Mouse (Mus musculus) thymus, postnatal 10 days (tissue): ENCODE data around the gene 3425401B19Rik.

Experiments used
- DNase-seq, 2 experiments: peaks; one replicate each; pipeline ENCODE4 v3.0.0; 2021; ENCODE audit warnings: low spot score in 2 of 2

The 3425401B19Rik gene

DNA sequence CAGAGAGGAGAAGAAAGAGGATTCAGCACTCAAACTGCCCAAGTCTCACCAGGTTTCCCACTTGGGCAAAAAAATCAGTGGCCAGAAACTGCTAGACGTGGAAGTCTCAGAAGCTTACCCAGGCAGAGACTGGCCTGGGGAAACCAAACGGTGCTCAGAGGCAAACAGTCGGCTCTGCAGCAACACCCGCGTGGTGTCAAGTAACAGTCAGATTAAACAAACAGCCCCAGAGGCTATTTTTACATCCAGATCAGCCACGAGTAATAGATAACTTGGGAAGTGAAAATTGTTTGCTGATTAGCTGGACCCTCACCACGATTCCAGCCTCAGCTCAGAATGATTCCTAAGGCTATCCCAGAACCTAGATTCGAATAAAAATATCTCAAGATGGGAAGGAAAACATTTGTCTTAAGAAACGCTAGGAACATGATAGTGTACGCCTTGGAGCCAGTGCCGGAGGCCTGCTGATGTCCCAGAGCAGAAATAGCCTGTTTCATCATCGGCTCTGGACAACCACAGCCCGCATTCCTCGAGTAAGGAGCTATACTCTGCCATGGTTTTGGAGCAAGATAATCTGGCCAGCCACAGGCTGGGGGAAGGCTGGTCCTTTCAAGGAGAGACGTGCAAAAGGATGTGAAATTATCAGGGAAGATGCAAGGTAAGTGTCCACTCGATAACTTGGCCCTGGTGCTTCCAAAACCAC lies at the start of gene 3425401B19Rik:
Gene 3425401B19Rik (minus strand): TSS at position 170 of the 703 bp plus-strand sequence.
- no peak for DNase-seq

DNA sequence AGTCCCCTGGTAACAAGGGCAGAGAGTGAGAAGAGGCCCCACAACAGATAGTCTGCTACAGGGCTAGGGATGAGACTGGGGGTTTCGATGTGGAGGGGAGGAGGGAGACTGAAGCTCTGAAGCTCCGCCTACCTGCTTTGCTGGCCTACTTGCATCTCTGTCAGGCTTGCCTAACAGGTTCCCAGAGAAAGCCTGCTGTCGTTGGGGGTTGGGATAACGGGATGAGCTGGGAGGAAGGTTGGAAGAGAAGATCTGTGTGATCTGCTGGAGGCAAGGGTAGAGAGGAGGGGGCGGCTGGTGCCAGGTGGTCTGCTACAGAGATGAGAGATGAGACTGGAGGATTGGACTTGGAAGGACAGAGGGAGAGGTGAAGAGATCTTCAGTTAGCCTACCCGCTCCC lies 47.9 kb upstream of the 3425401B19Rik start:
- no peak for DNase-seq

DNA sequence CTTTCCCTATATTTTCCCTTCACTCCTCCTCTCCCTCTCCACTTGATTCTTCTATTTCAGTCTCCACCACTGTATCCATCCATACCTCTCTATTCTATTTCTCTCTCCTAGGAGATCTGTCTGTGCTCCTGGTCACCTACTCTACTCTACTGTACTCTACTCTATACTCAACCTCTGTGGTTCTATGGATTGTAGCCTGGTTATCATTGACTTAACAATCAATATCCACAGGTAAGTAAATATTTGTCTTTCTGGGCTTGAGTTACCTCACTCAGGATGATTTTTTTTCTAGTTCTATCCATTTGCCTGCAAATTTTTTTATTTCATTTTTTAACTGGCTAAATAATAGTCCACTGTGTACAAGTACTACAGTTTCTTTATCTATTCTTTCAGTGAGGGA lies 41.8 kb upstream of the 3425401B19Rik start:
- DNase-seq, result no peak

DNA sequence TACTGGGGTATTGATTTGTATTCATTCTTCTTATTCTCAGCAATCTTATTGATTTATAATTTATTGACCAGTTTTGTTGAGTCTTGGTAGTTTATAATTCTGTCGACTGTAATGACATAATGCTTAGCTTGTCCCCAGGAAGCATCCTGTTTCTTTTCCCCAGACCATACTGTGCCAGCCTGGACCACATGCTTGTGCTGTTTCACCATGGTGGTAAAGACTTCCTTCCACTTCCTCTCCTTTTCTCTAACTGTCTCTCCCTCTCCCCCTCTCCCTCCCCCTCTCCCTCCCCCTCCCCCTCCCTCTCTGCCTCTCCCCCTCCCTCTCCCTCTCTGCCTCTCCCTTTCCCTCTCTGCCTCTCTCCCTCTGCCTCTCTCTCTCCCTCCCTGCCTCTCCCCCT lies 36.4 kb upstream of the 3425401B19Rik start:
- no peak for DNase-seq

DNA sequence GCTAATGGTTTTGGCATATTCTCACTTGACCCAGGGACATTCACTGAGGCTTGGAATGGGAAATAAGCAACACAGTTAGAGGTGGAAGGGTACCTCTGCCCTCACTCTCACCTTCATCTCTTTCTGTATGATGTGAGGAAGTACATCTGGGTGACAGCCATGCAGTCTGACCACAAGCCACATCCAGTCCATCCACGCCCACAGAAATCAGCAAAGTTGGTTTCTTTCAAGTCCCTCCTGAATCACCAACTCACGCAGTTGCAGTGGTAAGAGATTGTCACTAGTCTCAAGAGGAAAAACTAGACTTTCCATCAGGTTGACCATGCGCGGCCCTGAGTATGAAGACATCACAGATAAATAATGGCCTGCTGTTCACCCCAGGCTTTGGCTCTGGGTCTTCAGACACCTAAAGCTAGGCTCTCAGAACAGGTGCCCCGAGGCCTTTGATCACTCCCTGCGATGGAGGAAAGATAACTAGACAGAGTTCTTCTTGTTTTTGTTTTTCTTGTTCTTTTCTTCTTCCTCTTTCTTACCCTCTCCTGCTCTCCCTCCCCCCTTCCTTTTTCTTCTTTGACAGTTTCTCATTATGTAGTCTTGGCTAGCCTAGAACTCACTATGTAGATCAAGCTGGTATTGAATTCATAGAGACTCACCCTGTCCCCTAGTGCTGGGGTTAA lies 31.8 kb upstream of the 3425401B19Rik start:
- no peak for DNase-seq

DNA sequence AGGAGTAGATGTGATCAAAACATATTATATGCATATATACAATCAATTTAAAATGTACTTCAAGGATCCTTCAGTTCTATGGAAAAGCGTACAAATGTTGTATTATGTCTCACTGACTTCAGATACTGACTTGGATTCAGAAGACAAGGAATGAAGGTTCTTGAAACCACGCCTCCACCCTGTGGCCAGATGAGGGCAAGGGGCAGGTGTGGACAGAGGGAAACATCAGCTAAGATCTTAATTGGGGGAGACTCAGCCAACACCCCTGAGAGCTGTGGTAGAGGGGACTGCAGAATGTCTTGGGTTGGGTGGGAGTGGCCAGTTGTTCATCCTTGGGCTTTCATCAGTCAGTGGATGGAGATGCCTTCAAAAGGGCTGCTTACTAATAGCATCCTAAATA lies 30.4 kb upstream of the 3425401B19Rik start:
- no peak for DNase-seq

DNA sequence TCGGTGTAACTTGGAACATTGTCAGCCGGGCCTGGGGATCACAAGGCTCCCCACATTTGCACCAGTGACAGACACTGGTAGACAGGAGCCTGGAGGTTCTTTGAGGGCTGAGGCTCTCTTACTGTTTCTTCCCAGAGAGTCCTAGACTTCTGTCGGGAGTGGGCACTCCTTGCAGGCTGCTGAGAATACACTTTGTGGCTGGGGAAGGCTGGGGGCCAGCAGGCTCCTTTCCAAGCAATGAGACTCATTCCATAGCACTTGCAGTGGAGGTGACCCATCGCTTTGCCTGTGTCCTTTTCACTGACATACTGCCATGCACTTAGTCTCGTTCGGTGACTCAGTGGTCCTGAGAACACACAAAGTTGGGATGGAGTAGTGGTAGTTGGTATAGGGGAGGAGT lies 30.0 kb upstream of the 3425401B19Rik start:
- no peak for DNase-seq

DNA sequence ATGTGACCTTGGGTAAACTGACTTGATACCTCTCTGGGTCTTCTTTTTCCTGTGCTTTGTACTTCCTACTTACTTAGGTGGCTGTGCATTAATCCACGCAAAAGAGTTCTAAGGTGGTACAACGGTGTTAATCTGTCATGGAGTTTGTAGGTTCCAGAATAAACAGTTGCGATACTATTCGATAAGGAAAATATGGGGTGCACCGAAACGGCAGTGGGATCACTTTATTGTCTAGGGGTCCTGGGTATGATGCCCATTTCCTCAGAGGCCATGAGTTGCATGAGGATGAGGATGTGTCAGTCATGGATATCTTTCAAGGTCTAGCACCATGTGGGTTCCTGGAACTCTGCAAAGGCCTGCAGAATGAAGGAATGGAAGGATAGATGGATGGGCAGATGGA lies 24.8 kb upstream of the 3425401B19Rik start:
- DNase-seq, result no peak

DNA sequence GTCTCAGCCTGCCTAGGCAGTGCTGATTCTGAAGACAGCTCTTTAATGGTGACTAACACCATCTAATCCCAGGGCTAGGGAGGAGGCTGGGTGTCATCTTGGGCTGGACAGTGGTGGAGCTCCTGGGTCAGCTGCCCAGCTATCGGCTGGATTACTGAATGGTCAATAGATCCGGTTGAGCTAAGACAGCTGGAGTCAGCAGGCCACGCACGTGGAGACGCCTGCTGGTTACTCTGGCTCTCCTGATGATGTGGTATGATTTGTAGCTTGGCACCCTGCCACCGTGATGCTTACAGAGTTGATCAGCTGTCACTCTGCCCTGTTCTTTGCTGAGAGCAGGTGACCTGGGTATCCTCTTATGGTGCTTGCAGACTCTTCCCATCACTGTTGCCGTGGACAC lies 23.7 kb upstream of the 3425401B19Rik start:
- DNase-seq, result no peak

DNA sequence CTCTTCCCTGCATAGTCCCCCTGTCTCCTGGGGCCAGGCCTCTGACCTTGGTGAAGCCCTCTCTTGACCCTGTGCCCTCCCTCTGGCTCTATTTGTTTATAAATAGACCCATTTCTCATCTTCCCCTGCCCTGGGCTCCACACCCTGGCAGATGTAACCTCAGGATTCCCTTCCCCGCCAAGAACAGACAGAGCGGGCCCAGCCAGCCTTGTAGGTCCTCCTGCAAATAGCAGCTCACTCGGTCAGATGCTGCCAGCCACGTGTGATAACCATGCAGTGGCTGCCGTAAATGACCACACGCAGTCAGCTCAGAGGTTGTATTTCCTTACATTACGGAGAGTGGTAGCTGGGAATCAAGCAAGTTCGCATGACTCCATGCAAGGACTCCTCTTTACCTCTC lies 22.8 kb upstream of the 3425401B19Rik start:
- DNase-seq, result no peak

DNA sequence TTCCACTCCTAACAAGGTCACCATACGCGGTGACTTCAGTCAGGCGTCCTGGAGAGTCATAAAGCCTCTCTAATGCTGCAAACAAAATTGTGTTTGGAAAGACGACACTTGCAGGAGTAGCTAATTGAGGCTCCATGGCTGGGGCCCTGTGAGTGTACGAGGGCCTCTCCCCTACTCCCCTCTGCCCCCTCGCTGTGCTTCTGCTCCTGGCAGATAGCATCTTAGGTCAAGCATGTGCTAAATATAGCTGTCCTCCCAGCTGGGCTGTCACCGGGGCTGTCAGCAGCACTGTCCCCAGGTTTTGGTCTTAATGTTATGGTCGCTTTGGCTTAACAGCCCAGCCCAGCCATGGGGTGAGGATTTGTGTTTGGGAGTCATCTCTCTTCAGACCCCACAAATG lies 15.9 kb upstream of the 3425401B19Rik start:
- DNase-seq, result no peak

DNA sequence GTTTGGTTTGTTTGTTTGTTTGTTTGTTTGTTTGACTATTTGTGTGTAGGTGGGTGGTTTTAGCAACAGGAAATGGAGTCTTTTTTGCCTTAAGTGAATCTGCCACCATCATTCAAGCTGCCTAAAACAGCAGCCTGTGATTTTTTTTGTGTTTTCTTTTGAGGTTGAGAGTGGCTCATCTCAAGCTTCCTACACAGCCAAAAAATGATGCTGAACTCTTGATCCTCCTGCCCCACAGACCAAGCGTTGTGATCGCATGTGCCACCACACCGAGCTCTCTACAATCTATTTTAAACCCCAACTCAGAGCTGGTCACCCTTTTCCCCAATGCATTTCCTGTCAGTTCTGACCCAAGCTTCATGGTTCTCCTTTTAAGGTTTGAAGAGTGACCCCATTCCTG lies 13.5 kb upstream of the 3425401B19Rik start:
- DNase-seq, result no peak

DNA sequence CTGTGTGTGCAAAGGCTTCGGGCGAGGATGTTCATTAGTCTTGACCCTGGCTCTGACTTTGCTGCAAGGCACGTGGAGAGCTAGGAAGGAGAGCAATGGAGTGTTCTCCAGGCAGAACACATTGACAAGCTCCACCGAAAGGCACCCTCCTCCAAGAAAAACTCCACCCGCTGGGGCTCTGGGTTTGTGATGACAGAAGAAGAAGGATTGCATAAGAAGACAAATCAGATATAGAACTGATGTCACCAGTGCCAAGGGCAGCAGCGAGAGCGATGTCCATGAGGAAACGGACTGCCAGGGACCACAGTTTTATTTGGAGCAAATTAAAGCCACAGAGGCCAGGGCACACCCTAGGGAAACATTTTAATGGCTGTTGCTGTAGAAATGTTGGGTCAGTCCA lies 12.7 kb upstream of the 3425401B19Rik start:
- DNase-seq, result no peak

DNA sequence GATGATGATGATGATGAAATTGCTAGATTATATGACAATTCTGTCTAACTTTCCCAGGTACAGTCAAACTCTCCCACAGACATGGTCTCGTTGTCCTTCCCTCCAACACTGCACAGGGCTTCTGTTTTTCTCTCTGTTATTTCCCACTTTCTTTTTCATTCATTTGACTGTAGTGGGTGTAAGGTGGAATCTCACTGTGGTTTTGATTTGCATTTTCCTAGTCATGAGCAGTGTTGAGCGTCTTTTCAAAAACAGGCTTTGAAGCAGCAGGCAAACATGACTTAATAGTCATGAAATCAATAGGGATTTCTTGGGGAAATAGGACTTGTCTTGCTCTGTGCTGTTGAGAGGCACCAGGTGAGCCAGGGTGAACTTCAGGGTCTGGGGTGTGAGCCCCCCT lies 11.3 kb upstream of the 3425401B19Rik start:
- no peak for DNase-seq

DNA sequence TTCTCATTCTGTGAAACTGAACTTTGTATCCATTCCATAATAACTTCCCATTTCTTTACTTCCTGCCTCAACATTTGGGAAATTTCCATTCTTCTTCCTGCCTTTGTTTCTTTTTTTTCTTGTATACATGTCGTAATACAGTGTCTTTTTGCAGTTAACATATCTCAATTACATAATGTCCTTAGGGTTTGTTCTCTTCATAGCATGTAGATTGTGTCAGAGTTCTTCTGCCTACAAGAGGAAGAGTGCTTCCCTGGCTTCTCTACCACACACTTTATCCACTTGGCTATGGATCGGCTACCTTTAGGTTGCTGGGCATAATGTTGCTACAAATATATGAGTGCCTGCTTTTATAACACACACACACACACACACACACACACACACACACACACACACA lies 10.8 kb upstream of the 3425401B19Rik start:
- no peak for DNase-seq

DNA sequence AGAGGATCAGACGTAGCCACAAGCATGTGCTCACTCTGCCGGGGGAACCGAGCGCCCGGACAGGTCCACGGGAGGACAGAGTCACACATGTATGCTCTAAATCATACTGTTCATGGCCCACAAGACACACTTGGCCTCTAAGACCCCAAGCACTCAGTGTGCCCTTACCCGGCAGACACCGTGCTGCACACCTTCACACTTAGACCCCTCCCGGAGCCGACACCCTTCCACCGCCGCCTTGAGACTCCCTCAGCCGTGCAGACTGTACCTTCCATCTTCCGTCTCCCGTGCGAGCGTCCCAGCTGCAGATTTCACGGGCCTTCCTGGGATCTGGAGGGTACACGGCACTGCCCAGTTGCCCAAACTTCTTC lies 373 bp downstream of the 3425401B19Rik start:
- no peak for DNase-seq

DNA sequence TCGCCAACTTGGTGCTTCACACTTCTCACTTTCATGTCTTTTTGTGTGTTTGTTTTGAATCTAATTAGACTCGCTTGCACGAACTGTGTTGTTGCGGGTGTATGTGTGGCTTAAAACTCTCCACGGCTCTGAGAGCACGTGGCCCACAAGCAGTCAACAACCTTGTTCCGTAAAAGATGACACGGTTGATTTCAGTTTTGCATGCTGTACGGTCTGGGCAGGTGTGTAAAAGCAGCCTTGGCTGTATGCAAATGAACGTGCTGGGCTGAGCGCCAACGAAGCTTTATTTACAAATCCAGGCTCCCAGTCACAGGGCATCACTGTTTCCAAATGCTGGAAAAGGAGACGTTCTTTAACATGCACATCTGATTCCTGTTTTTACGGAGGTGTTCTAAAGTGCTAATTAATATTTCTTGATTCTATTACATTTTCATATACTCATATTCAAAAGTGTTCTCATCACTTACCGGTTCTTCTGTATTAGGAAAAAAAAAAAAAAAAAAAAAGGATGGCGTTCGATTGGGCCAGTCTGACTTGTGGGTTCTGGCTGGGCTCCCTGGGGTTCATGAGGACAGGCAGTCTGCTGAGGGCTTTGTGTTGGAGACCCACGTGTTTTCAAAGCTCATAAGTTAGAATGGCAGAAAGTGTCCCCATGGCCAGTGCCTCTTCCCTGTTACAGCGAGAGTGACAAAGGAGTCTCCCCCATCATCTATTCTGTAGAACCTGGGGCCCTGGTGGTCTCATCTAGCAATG lies 935 bp downstream of the 3425401B19Rik start:
- no peak for DNase-seq

DNA sequence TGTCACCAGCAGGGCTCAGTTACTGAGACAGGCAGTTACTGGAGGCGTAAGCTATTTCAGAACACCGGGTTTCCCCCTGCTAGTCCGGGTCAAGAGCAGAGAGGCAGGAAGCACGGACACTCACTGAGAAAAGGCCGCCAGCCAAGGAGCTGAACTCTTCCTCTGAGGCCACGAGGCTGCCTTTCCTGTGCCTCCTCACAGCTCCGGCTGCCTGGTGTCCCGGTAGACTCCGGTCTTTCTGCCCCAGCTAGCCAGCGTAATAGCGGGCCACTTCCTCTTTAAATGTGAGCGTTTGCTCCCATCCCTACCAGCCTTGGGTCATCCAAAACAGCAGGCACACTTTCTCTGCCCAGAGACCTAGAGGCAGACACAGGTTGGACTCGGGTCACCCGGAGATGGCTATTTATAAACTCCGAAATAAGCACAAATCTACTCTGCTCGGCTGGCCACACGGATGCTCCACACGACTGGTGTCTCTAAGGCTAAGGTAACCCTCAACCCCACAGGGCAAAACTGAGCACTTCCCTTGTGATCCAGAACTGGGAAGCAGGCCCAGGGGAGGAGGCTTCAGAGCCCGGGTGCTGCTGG lies 1.7 kb downstream of the 3425401B19Rik start:
- no peak for DNase-seq

DNA sequence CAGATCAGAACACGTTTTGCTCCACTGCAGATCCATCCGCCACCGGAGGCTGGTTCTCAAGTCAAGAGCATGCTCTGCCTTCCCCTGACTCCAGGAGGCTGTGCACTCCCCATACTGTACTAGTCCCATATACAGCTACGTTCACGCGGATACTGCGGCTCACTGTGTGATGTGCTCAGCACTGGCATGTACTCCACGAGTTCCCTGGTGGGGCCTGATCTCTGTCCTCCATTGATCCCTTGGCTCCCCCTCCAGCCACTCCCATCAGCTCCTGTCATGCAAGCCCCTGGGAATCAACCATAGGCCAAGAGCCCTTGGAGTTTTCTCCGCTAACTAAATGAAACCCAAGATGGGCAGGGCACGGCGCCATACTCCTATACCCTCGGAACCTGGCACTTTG lies 2.6 kb downstream of the 3425401B19Rik start:
- DNase-seq, result no peak

DNA sequence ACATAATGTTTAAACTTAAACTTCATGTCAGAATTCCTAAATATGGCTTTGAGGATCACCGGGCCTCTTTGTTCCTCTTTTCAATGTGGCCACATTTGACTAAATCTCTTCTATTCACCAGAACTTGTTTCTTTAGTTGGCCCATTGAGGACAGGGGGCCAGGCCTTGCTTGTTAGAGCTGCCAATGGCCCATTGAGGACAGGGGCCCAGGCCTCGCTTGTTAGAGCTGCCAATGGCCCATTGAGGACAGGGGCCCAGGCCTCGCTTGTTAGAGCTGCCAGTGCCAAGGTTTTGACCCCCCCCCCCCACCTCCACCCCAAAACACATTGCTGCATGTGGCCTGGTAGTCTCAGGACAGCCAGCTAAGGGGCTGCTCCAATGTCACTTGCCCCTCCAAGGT lies 3.5 kb downstream of the 3425401B19Rik start:
- DNase-seq, result no peak

DNA sequence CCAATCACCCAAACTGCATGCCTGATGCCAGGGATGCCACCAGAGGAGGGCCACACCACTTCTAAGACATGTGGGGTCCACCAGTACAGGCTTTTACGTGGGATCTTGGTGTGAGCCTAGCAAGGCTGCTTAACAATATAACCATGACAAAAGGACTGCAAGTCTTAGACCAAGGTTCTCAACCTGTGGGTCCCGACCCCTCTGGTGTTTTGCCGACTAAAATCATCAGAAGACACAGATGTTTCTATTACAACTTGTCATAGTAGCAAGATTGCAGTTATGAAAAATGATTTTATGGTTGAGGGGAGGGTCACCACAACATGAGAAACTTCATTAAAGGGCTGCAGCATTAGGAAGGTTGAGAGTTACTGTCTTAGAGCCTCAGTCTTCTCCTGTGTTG lies 6.5 kb downstream of the 3425401B19Rik start:
- no peak for DNase-seq

DNA sequence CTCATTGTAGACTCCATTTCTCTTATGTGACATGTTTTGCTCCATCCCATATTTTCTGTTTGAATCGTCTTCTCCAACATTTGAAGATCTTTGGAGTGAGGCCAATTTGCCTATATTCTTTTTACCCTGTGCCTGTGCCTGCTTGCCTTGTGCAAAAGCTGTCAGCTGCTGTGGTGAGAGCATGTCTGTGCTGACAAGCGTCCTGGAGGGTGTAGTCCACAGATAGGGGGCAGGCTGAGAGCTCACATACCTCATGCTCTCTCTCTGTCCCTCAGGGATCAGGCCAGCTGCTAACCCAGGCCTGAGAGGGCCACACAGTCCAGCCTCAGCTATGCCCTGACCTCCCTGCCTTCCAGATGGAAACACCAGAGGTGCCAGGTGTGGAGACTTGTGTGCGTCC lies 11.9 kb downstream of the 3425401B19Rik start:
- DNase-seq, result no peak

DNA sequence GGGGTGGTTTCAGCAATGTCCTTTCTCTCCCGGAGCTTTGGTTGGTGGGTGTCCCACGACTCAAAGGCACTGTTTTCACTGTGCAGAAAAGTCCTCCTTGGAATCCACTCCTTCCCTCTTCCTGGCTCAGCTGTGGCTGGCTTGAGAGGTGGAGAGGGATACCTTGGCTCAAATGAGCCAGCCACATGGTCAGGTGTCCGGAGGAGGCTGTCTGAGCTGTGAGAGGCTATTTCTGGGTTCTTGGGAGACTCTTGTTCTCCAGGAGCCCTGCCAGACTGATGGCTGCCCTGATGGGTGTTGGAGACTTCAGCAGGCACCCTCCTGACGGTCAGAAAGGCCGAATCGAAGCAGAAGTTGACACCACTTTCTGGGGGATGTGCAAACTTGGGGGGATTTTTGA lies 22.0 kb downstream of the 3425401B19Rik start:
- no peak for DNase-seq
